Mouse (Mus musculus) ovary, postnatal 10 days (tissue): Measurements from ENCODE around the gene Cox6b1.

ENCODE experiments used
- DNase-seq: peaks from one replicate; pipeline ENCODE4 v3.0.0; 2022; ENCODE audit warnings: low spot score

Cox6b1 gene

GRCm38 (mm10) chr7:30625530-30626384, at the start of gene Cox6b1:
Cox6b1 (minus strand) TSS chr7:30626151.
- DNase-seq: peak; percentile 49

GRCm38 (mm10) chr7:30671480-30671879, 45.5 kb upstream of the Cox6b1 start, which contains the start of gene Pmis2:
Pmis2 (minus strand) TSS chr7:30671605.
- DNase-seq: no peak

DNA sequence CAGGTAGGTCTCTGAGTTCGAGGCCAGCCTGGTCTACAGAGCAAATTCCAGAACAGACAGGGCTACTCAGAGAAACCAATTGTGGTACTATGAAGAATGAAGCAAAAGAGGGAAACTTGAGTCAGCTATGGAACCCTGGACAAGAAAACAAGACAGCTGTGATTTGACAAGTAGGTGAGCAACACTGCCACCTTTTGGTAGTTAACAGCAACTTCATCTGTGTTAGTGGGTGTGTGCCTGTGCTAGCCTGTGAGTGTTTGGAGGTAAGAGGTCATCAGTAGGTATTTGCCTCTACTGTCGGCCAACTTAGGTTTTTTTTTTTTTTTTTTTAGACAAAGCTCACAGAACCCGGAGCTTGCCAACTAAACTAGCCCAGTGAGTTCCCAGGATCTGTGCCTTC, 43.3 kb upstream of the Cox6b1 start:
- DNase-seq: no peak

- no peak for DNase-seq
These were observed 39.4 kb upstream of the Cox6b1 start for GRCm38 (mm10) chr7:30665321-30665720.

GRCm38 (mm10) chr7:30664529-30665200, 38.7 kb upstream of the Cox6b1 start, which contains the start of gene Haus5:
Haus5 (minus strand) TSS chr7:30664994.
- peak; percentile 78 for DNase-seq

GRCm38 (mm10) chr7:30649591-30650540, 23.9 kb upstream of the Cox6b1 start, which contains the start of gene Rbm42:
Rbm42 (minus strand) TSS chr7:30650317.
- peak; percentile 96 for DNase-seq

- no peak for DNase-seq
These were observed 13.1 kb upstream of the Cox6b1 start for GRCm38 (mm10) chr7:30639083-30639482.

DNA sequence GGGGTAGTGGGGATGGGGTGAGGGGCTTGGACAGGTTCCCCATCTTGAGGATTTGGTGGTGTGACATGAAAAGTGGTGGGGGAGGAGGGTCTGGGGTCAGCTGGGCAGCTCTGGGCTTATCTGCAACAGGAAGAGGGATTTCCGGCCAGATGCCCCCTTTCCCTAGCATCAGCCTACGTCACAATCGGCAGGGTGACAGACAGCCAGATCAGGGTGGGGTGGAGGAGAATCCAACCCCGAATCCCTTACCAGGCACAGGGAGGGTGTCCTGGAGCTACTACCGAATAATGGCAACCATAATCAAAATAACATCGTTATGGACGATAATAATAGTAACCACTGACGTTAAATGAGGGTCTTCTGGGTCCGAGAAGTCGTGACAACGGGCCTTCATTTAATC, 10.4 kb upstream of the Cox6b1 start:
- DNase-seq: no peak

GRCm38 (mm10) chr7:30635752-30636151, 9.8 kb upstream of the Cox6b1 start, which contains the start of gene Etv2:
Etv2 (minus strand) TSS chr7:30635852.
- DNase-seq: no peak

DNA sequence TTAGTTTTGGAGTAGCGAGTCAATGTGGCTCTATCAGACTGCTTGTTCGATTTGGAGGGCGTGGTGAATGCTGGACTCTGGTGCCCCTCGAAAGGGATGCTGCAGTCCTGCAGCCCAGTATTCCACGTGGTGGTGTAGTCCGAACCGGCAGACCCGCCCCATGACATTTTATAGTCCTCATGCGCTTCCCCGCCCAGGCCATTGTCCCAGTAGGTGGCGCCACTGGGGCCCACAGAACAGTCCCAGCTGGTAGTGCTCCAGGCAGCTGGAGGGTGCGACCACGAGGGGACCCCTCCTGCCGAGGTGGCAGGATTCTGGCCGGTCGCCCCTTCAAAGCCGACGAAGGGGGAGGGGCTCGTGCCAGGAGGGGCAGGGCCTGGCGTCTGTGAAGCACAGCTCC, 8.7 kb upstream of the Cox6b1 start:
- no peak for DNase-seq

DNA sequence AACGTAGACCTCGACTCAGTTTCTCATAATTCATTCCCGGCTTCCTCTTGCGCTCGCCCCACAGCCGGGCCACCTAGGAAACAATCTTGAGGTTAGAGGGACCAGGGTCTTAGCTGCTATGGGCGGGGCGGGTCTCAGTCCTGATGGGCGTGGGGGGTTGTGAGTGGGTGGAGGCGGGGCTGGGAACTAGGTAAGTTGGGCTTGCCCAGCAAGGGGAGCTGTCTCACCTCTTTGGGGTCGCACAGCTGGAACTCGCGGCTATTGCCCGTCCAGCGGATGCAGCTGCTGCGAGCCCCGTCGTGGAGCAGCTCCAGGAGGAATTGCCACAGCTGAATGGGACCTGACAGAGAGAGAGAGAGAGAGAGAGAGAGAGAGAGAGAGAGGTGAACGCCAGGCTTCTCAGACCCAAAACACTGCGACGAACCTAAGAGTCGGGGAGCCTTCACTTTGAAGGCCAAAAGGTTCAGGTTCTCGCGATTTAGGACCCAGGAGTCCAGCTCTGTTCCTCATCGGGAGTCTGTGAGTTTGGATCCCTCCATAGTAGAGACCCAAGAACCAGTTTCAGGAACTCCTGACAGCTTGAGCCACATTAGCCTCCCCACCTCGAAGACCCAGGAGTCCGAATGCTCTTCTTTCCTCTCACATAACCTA, 7.9 kb upstream of the Cox6b1 start:
- DNase-seq: no peak

DNA sequence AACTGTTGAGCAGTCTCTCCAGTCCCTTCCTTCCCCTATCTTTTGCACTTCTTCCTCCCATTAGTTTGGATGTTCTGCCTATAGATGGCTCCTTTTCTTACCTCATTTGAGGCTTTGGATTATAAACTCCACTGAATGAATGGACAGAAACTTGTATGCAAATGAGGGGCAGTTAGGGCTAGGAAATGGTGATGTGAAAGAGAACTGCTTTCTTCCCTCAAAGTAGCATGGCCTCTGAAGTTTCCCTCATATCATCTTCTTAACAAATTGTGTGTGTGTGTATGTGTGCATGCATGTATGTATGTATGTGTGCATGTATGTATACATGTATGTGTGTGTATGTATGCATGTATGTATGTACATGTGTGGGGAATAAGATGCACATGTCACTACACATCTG, 3.1 kb upstream of the Cox6b1 start:
- no peak for DNase-seq

GRCm38 (mm10) chr7:30626647-30627046, 696 bp upstream of the Cox6b1 start:
- DNase-seq: no peak

DNA sequence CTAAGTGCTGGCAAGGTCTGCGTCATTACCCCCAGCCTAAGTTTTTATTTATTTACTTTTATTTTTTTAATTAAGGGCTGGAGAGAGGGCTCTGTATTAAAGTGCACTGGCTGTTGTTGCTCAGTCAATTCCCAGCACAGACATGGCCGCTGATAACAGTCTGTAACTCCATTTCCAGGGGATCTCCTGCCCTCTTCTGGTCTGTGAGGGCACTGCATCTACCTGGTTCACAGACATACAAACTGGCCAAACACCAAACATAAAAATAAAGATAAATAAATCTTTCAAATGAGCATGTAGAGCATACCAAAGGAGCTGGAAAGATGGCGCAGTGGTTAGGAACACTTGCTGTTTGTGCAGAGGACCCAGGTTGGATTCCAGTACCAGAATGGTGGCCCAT, 6.7 kb downstream of the Cox6b1 start:
- no peak for DNase-seq

DNA sequence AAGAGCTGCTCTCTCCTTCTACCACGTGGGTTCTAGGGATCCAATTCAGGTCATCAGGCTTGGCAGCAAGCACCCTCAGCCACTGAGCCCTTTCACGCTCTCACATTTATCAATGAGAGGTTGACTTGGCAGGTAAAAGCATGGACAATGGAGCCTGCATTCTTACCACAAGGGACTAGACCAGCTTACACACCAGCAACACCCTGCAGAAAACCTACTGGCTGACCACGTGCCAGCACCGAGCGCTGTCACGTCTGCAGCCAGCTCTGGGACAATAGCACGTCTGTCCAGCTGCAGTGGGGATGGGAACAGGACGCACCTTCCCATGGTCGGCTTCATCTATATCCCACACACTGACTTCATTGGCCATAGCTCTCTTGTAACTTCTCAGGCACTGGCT, 7.3 kb downstream of the Cox6b1 start:
- no peak for DNase-seq

DNA sequence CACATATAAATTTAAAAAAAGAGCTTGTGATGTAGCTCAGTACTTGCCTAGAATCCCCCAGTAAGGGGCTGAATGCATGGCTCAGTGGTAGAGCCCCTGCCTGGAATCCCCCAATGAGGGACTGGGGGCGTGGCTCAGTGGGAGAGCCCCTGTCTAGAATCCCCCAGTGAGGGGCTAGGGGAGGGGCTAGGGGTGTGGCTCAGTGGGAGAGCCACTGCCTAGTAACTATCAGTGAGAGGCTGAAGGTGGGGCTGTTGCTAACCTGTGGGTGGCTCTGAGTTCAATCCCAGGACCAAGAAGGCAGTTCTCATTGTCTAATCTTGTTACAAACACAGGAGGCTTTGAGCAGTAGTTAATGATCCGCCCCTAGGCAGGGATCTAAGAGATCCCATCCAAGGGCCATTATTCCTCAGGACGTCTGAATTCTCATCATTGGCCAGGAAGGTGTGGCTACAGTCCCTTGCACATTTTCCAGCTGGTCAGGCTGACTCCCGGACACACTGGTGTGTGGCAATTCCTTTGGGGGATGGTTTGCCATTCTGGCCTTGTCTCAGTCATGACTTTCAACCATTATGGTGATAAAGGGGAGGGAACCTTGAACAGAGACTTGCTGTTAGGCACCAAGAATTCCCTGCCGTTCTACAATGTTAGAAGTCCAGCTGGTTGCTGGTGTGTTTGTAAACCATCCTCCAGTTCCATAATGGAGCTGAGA, 10.7 kb downstream of the Cox6b1 start:
- no peak for DNase-seq

DNA sequence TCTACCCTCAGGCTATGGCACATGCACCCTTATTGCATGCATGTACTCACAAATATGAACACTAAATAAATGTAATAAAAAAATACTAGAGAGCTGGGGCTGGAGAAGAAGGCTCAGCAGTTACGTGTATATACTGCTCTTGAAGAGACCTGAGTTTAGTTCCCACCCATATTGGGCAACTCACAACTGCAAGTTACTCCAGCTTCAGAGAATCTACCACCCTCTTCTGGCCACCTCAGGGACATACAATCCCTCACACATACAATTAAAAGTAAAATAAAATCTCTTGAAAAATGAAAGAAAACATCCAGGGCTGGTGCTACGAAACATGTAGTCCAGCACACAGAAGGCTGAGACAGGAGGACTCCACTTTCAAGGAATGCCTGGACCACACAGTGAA, 11.5 kb downstream of the Cox6b1 start:
- DNase-seq: no peak

- no peak for DNase-seq
These were observed 12.3 kb downstream of the Cox6b1 start for GRCm38 (mm10) chr7:30613529-30614112.

GRCm38 (mm10) chr7:30612654-30613402, 13.1 kb downstream of the Cox6b1 start, which contains the start of gene Upk1a:
Upk1a (minus strand) TSS chr7:30612847.
- DNase-seq: no peak

- DNase-seq: no peak
These were observed 15.9 kb downstream of the Cox6b1 start for GRCm38 (mm10) chr7:30610043-30610442.
